Mouse (Mus musculus): ENCODE results near the gene Sdccag8. TPM values are rescaled to one million over a fixed set of nuclear protein-coding genes. Genes with fewer than 3 reads are reported as not detected.

Sdccag8 gene
- polyA plus RNA-seq, 1 experiment = 5.9 TPM

DNA sequence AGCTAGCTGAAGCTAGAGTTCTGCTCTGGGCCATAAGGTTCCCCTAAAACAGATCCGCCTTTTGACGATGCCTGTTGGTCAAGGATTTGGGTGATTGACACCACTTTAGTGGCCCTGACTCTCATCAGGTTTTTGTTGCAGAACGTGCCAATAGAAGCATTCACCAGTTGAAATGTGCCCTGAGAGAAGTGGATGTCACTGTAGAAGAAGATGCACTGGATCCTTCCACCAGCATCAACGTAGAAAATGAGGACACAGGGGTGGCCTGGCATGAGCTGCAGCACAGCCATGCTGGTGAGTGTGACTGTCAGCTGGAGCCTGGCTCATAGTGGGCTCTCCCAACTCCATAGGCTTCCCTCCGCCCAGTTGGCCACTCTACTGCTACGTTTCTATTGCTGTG lies 10.2 kb downstream of the Sdccag8 start:
- H3K36me3 ChIP-seq (ENCODE audit: control insufficient read depth, insufficient read depth, low read length, poor library complexity, severe bottlenecking) = no peaks in the 10 kb centered on the region
- no peaks in the 10 kb centered on the region for H3K4me1 ChIP-seq (ENCODE audit: control insufficient read depth, insufficient read depth, low read length)
- H3K4me3 ChIP-seq (ENCODE audit: low read depth, low read length) = no peak overlapping the region
- no peaks in the 10 kb centered on the region for H3K27me3 ChIP-seq (ENCODE audit: control insufficient read depth, insufficient read depth, low read length, poor library complexity, severe bottlenecking)
- TF ChIP-seq EP300 (IDR thresholded peaks at IDR 0.05; ENCODE audit: insufficient read depth, low read depth, low read length) (no peak), CTCF (IDR thresholded peaks at IDR 0.05; ENCODE audit: low read depth, low read length) (no peak), POLR2A (IDR thresholded peaks at IDR 0.05; ENCODE audit: insufficient read depth, low read length) (no peak)
- H3K27ac ChIP-seq (ENCODE audit: insufficient read depth, low read length) = no peak overlapping the region
- H3K9ac ChIP-seq (ENCODE audit: low read depth, poor library complexity, severe bottlenecking) = no peak overlapping the region
- no peaks in the 10 kb centered on the region for H3K9me3 ChIP-seq (replicated peaks; ENCODE audit: control insufficient read depth, insufficient read depth, low read length, poor library complexity, severe bottlenecking)

DNA sequence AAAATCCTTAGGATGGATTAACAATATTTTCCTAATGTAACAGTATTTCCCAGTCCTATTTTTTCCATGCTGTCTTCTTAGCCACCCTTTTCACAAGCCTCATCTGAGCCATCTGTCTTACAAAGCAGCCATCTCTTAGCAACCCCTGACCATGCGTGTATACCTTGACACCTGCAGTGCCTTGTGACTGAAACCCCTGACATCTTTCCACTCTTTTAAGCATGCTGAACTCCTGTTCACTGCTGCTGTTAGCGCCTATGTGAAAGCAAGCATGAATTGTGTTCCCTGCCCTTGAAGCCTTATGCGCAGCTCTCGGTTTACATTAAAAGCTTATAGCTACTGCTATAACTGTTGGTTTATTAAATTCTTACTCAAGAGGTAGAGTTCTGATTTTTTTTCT lies 10.6 kb downstream of the Sdccag8 start:
- Histone ChIP-seq H3K36me3 (ENCODE audit: control insufficient read depth, insufficient read depth, low read length, poor library complexity, severe bottlenecking) (no peaks in the 10 kb centered on the region), H3K27me3 (ENCODE audit: control insufficient read depth, insufficient read depth, low read length, poor library complexity, severe bottlenecking) (no peaks in the 10 kb centered on the region), H3K4me3 (ENCODE audit: low read depth, low read length) (no peak overlapping the region), H3K27ac (ENCODE audit: insufficient read depth, low read length) (no peak overlapping the region), H3K4me1 (ENCODE audit: control insufficient read depth, insufficient read depth, low read length) (no peaks in the 10 kb centered on the region), H3K9me3 (replicated peaks; ENCODE audit: control insufficient read depth, insufficient read depth, low read length, poor library complexity, severe bottlenecking) (no peaks in the 10 kb centered on the region), H3K9ac (ENCODE audit: low read depth, poor library complexity, severe bottlenecking) (no peak overlapping the region)
- TF ChIP-seq EP300 (IDR thresholded peaks at IDR 0.05; ENCODE audit: insufficient read depth, low read depth, low read length) (no peak), POLR2A (IDR thresholded peaks at IDR 0.05; ENCODE audit: insufficient read depth, low read length) (no peak), CTCF (IDR thresholded peaks at IDR 0.05; ENCODE audit: low read depth, low read length) (no peak)

DNA sequence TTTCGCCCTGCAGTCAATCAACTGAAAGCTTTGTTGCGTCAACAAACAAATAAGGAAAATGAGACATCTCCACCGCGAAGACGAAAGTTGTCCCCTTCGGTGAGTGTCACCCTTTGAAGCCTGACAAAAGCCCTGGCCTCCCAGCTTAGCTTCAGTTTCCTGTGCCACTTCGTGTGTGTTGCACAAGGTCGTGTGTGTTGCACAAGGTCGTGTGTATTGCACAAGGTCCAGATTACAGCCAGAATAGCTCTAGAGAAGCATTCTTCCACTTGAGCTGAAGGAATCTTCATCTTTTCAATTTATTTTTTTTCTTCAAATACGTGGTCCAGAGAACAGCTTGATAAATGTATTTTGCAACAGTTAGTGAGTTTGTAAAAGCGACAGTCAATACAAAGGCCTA lies 11.7 kb downstream of the Sdccag8 start:
- no peaks in the 10 kb centered on the region for H3K36me3 ChIP-seq (ENCODE audit: control insufficient read depth, insufficient read depth, low read length, poor library complexity, severe bottlenecking)
- H3K4me3 ChIP-seq (ENCODE audit: low read depth, low read length) = no peak overlapping the region
- no peak overlapping the region for H3K9ac ChIP-seq (ENCODE audit: low read depth, poor library complexity, severe bottlenecking)
- H3K9me3 ChIP-seq (replicated peaks; ENCODE audit: control insufficient read depth, insufficient read depth, low read length, poor library complexity, severe bottlenecking) = no peaks in the 10 kb centered on the region
- no peak overlapping the region for H3K27ac ChIP-seq (ENCODE audit: insufficient read depth, low read length)
- H3K4me1 ChIP-seq (ENCODE audit: control insufficient read depth, insufficient read depth, low read length) = no peaks in the 10 kb centered on the region
- H3K27me3 ChIP-seq (ENCODE audit: control insufficient read depth, insufficient read depth, low read length, poor library complexity, severe bottlenecking) = no peaks in the 10 kb centered on the region
- TF ChIP-seq CTCF (IDR thresholded peaks at IDR 0.05; ENCODE audit: low read depth, low read length) (no peak), POLR2A (IDR thresholded peaks at IDR 0.05; ENCODE audit: insufficient read depth, low read length) (no peak), EP300 (IDR thresholded peaks at IDR 0.05; ENCODE audit: insufficient read depth, low read depth, low read length) (no peak)

DNA sequence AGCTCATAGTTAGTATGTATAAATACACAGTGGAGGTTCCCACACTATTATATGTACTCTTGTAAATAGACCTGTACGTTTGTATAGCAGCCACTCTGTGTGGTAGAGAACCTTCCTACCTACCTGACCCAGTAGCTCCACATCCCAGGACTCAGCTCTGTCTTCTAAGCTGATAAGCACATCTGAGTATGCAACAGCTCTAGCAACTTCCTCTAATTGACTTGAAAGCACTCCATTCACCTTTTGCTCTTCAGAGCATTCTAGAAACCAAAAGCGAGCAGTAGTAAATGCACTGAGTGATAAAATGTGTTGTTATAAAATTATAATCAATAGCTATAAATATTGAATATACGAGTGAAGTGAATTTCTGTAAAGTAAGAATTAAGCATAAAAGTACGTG lies 12.5 kb downstream of the Sdccag8 start:
- TF ChIP-seq POLR2A (IDR thresholded peaks at IDR 0.05; ENCODE audit: insufficient read depth, low read length) (no peak), EP300 (IDR thresholded peaks at IDR 0.05; ENCODE audit: insufficient read depth, low read depth, low read length) (no peak), CTCF (IDR thresholded peaks at IDR 0.05; ENCODE audit: low read depth, low read length) (no peak)
- Histone ChIP-seq H3K27me3 (ENCODE audit: control insufficient read depth, insufficient read depth, low read length, poor library complexity, severe bottlenecking) (no peaks in the 10 kb centered on the region), H3K4me1 (ENCODE audit: control insufficient read depth, insufficient read depth, low read length) (no peaks in the 10 kb centered on the region), H3K9ac (ENCODE audit: low read depth, poor library complexity, severe bottlenecking) (no peak overlapping the region), H3K36me3 (ENCODE audit: control insufficient read depth, insufficient read depth, low read length, poor library complexity, severe bottlenecking) (no peaks in the 10 kb centered on the region), H3K9me3 (replicated peaks; ENCODE audit: control insufficient read depth, insufficient read depth, low read length, poor library complexity, severe bottlenecking) (no peaks in the 10 kb centered on the region), H3K4me3 (ENCODE audit: low read depth, low read length) (no peak overlapping the region), H3K27ac (ENCODE audit: insufficient read depth, low read length) (no peak overlapping the region)

DNA sequence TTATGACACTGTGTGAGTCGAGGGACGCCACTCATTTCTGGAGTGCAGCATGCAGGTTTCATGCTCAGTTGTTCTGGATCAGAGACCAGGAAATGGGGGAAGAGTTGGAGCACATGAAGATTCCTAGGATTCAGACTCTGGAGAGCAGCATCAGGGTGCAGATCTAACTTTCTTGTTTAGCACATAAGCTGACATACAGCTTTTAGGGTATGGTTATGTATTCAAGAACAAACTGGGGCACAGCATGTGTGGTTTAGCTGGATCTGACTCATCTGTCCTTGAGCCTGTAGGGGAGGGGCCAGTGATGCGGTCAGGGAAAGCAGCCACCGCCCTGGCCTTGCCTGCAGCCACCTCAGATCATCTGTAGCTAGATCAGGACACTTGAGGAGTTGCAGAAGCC lies 12.9 kb downstream of the Sdccag8 start:
- TF ChIP-seq CTCF (IDR thresholded peaks at IDR 0.05; ENCODE audit: low read depth, low read length) (no peak), EP300 (IDR thresholded peaks at IDR 0.05; ENCODE audit: insufficient read depth, low read depth, low read length) (no peak), POLR2A (IDR thresholded peaks at IDR 0.05; ENCODE audit: insufficient read depth, low read length) (no peak)
- Histone ChIP-seq H3K36me3 (ENCODE audit: control insufficient read depth, insufficient read depth, low read length, poor library complexity, severe bottlenecking) (no peaks in the 10 kb centered on the region), H3K4me3 (ENCODE audit: low read depth, low read length) (no peak overlapping the region), H3K4me1 (ENCODE audit: control insufficient read depth, insufficient read depth, low read length) (no peaks in the 10 kb centered on the region), H3K27me3 (ENCODE audit: control insufficient read depth, insufficient read depth, low read length, poor library complexity, severe bottlenecking) (no peaks in the 10 kb centered on the region), H3K9me3 (replicated peaks; ENCODE audit: control insufficient read depth, insufficient read depth, low read length, poor library complexity, severe bottlenecking) (no peaks in the 10 kb centered on the region), H3K9ac (ENCODE audit: low read depth, poor library complexity, severe bottlenecking) (no peak overlapping the region), H3K27ac (ENCODE audit: insufficient read depth, low read length) (no peak overlapping the region)

DNA sequence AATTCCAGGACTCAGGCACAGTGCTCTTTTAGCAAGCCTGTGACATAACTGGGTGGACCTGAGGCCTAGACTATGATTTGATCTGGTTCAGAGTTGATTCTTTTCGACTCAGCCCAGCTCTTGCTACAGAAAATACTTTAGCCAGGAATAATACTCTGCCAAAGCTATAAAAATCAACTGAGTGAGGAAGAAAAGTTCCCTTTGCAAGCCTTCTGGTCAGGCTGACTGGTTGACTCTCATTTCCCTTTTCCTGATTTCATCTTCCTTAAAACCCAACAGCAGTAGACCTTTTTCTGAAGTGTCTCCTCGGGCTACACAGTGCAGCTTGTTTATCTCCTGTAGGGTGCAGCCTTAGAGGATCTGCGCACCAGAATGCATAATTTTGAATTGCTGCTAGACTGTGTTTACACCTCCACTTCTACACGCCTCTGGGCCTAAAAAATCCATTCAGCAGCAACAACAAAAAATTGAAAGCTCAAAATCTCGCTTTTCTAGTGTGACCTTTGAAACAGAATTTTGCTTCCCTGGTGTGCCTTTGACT lies 13.6 kb downstream of the Sdccag8 start:
- Histone ChIP-seq H3K36me3 (ENCODE audit: control insufficient read depth, insufficient read depth, low read length, poor library complexity, severe bottlenecking) (no peaks in the 10 kb centered on the region), H3K27me3 (ENCODE audit: control insufficient read depth, insufficient read depth, low read length, poor library complexity, severe bottlenecking) (no peaks in the 10 kb centered on the region), H3K9me3 (replicated peaks; ENCODE audit: control insufficient read depth, insufficient read depth, low read length, poor library complexity, severe bottlenecking) (no peaks in the 10 kb centered on the region), H3K4me1 (ENCODE audit: control insufficient read depth, insufficient read depth, low read length) (no peaks in the 10 kb centered on the region), H3K4me3 (ENCODE audit: low read depth, low read length) (no peak overlapping the region), H3K27ac (ENCODE audit: insufficient read depth, low read length) (no peak overlapping the region), H3K9ac (ENCODE audit: low read depth, poor library complexity, severe bottlenecking) (no peak overlapping the region)
- TF ChIP-seq POLR2A (IDR thresholded peaks at IDR 0.05; ENCODE audit: insufficient read depth, low read length) = no peak
- no peak for TF ChIP-seq EP300 (IDR thresholded peaks at IDR 0.05; ENCODE audit: insufficient read depth, low read depth, low read length)
- TF ChIP-seq CTCF (IDR thresholded peaks at IDR 0.05; ENCODE audit: low read depth, low read length) = no peak

Data from ES-Bruce4 (cell line).